Mouse (Mus musculus) brain, embryonic 14.5 days (tissue): ENCODE results near the gene Letm1. TPM values are rescaled to one million over a fixed set of nuclear protein-coding genes. Genes with fewer than 3 reads are reported as not detected.

Experiments used
- DNase-seq: peaks from one replicate; pipeline ENCODE4 v3.0.0-alpha.2; 2011; ENCODE audit warnings: low read depth
- CTCF ChIP-seq: fragments of 200-500 bp; IDR thresholded peaks from 2 replicates; pipeline ENCODE4 v1.5.1; 2012; ENCODE audit warnings: inconsistent platforms, mild to moderate bottlenecking, moderate library complexity, borderline replicate concordance; ENCODE audit not compliant: insufficient read depth, insufficient read length; ENCODE audit errors: extremely low read depth
- POLR2A ChIP-seq: fragments of 200-500 bp; IDR thresholded peaks from 2 replicates; pipeline ENCODE4 v1.6.1; 2012; ENCODE audit warnings: mild to moderate bottlenecking, inconsistent platforms, borderline replicate concordance; ENCODE audit not compliant: poor library complexity, insufficient read depth, insufficient read length, severe bottlenecking; ENCODE audit errors: extremely low read depth
- polyA plus RNA-seq: library from polyadenylated mRNA; depleted of rRNA; stranded (reverse); fragments of >200 nt; gene quantifications from 2 replicates; pipeline ENCODE4 v1.2.3, GENCODE M21; 2012; rRNA removed

Letm1 gene
- polyA plus RNA-seq, 1 experiment = 54.3 TPM

GRCm38 (mm10) chr5:33689852-33690645 lies 92.6 kb downstream of the Letm1 start:
- TF ChIP-seq CTCF (no peak), POLR2A (no peak)

More at GRCm38 (mm10) chr5:33689852-33690645, 92.6 kb downstream of the Letm1 start:
- DNase-seq = no peak

Other genes with a start within 250 kb of the Letm1 start
- 17.9 and 19.9 TPM in 2 replicates for gene Fam53a, start 153.2 kb downstream of the Letm1 start, polyA plus RNA-seq
- gene Gm9903, start 152.9 kb downstream of the Letm1 start, polyA plus RNA-seq = 0.98 and 1.00 TPM in 2 replicates
- 66.6 and 72.1 TPM in 2 replicates for gene Slbp, start 130.2 kb downstream of the Letm1 start, polyA plus RNA-seq
- gene Tacc3, start 124.7 kb downstream of the Letm1 start, polyA plus RNA-seq = 33.1 and 48.6 TPM in 2 replicates
- 27.8 and 40.9 TPM in 2 replicates for gene Tmem129, start 124.4 kb downstream of the Letm1 start, polyA plus RNA-seq
- gene Fgfr3, start 61.1 kb downstream of the Letm1 start, polyA plus RNA-seq = 86.0 and 123 TPM in 2 replicates
- 99.6 and 118 TPM in 2 replicates for gene Nsd2, start 37.9 kb upstream of the Letm1 start, polyA plus RNA-seq
- 54.8 and 65.5 TPM in 2 replicates for gene Nelfa, start 153.6 kb upstream of the Letm1 start, polyA plus RNA-seq
- 493 and 866 TPM in 2 replicates for gene Gm1673, start 200.6 kb upstream of the Letm1 start, polyA plus RNA-seq
- gene Nat8l, start 213.2 kb upstream of the Letm1 start, polyA plus RNA-seq = 16.1 and 24.2 TPM in 2 replicates